Mouse (Mus musculus): ENCODE measurements around the gene Pde11a. TPM values are rescaled to one million over a fixed set of nuclear protein-coding genes. Genes with fewer than 3 reads are reported as not detected.

The Pde11a gene
- polyA plus RNA-seq, 1 experiment from 2014 or later = 1.5 TPM

DNA sequence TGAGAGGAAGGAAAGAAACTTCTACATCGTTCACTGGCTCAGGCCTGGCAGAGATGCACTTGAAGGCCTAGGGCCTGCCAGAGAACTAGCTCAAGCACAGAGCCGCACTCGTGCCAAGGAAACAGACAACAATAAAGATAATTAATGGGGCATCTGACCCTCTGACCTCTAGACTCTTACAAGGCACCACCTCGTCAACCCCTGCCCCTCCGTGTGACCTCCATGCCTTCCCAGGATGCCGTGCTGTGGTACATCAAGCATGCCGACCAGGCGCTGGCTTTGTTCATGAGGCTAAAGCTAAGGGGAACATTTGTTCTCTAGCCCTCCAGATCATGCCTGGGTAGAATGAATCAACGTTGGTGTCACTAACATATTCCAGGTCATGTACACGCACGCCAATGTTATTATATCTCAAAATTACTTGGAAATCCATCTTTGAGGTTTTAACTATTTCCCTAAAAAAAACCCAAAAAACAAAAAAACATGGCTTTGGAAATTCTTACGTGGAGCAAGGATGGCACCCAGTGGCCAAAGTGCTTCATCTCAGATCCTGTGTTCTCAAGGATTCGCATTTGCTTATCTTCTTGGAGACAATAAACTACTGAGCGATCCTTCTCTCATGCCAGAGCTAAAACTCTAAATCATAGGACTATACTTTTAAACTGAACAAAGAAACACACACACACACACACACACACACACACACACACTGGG is 236.5 kb downstream of the Pde11a start:
- Histone ChIP-seq H3K9ac (replicated peaks; ENCODE audit: low read length) (0 out of 2 replicates have a peak overlapping the region, but pooled peaks have one; percentile 28), H3K4me1 (ENCODE audit: insufficient read depth, low read length) (peaks cover 31% of the 10 kb centered on the region), H3K4me3 (ENCODE audit: low read length) (no peak overlapping the region), H3K9me3 (ENCODE audit: low read length) (no peaks in the 10 kb centered on the region), H3K27me3 (ENCODE audit: insufficient read depth, low read length) (no peaks in the 10 kb centered on the region), H3K4me2 (replicated peaks; ENCODE audit: low read depth, low read length) (no peak overlapping the region), H3K27ac (ENCODE audit: low read length) (peak overlapping the region; percentile 40; the same call in 1 of the 2 replicates), H3K36me3 (ENCODE audit: insufficient read depth, low read length) (no peaks in the 10 kb centered on the region)
- 19% methylated on average over 14 of the region's 14 CpGs for WGBS
- ATAC-seq (ENCODE audit: low FRiP score, low TSS enrichment) = no peak

DNA sequence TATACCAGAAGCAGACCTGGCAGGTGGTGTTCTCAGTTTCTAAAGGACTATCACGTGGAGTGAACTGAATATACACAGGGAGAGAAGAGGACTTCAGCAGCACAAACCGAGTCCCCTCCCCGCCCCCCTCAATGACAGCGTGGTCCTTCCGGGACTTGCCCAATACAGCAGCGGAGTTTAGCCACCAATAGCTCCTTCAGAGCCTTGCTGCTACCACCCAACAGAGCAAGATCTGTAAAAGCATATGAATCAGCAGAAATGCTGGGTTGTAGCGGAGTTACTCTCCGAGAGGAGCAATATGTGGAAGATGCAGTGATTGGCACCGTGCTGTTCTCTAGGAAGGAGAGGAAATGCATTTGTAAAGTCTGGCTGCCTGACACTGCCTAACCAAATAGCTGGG is 238.0 kb downstream of the Pde11a start:
- H3K27me3 ChIP-seq (ENCODE audit: insufficient read depth, low read length) = no peaks in the 10 kb centered on the region
- no peak for ATAC-seq (ENCODE audit: low FRiP score, low TSS enrichment)
- 79% methylated on average over 9 of the region's 9 CpGs for WGBS
- no peak overlapping the region for H3K9ac ChIP-seq (replicated peaks; ENCODE audit: low read length)
- no peak overlapping the region for H3K4me2 ChIP-seq (replicated peaks; ENCODE audit: low read depth, low read length)
- H3K4me3 ChIP-seq (ENCODE audit: low read length) = no peak overlapping the region
- no peaks in the 10 kb centered on the region for H3K36me3 ChIP-seq (ENCODE audit: insufficient read depth, low read length)
- H3K9me3 ChIP-seq (ENCODE audit: low read length) = no peaks in the 10 kb centered on the region
- H3K4me1 ChIP-seq (ENCODE audit: insufficient read depth, low read length) = peaks cover 28% of the 10 kb centered on the region
- peak overlapping the region; percentile 85 for H3K27ac ChIP-seq (ENCODE audit: low read length)

DNA sequence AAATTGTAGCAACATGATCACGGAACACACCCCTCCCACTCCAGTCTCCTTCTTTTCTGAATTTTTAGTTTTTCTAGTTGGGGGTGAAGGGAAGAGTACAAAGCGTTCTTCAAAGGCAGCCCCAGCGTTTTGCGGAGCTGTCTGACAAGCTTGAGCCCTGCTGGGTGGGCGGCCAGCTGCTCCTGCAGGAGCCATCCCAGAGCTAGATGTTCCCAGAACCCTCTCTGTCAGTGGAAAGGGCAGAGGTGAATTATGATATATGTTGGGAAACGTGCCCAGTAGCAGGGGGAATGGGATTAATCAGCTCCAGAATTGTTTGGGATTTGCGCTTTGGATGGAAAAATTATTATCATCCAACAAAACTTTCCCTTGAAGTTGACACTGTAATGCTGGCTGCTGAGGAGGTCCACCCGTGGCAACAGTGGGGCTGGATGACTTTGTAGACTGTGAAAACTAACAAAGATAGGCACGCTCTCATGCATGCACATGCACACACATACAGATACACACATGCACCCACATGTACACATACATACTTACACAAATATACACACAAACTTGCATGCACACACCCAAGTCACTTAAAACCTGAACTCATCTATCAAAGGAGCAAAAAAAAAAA is 238.7 kb downstream of the Pde11a start:
- Histone ChIP-seq H3K4me1 (ENCODE audit: insufficient read depth, low read length) (peaks cover 28% of the 10 kb centered on the region), H3K4me2 (replicated peaks; ENCODE audit: low read depth, low read length) (no peak overlapping the region), H3K4me3 (ENCODE audit: low read length) (no peak overlapping the region), H3K9ac (replicated peaks; ENCODE audit: low read length) (no peak overlapping the region), H3K36me3 (ENCODE audit: insufficient read depth, low read length) (no peaks in the 10 kb centered on the region), H3K27me3 (ENCODE audit: insufficient read depth, low read length) (no peaks in the 10 kb centered on the region), H3K9me3 (ENCODE audit: low read length) (no peaks in the 10 kb centered on the region), H3K27ac (ENCODE audit: low read length) (peak overlapping the region; percentile 85)
- ATAC-seq (ENCODE audit: low FRiP score, low TSS enrichment) = 0 out of 2 replicates have a peak, but pooled peaks have one; percentile 29
- 47% methylated on average over 9 of the region's 9 CpGs for WGBS

DNA sequence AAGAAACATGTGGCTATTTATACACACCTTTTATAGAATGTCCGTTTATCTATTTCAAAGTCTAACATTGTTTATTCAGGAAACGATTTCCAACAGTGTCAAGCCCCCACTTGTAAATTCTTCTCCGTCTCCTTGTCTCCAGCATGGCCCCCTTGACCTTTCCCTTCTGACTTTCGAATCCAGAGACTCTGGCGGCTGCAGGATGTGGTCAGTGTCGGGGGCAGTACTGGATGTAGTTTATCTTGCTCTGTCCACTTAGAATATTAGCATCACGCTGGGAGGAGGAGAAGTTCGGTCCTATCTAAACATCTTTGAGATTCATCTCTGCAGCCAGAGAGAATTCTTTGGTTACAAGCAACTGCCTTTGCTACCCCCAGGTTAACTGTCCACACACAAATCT is 240.2 kb downstream of the Pde11a start:
- H3K27ac ChIP-seq (ENCODE audit: low read length) = peak overlapping the region; percentile 85
- WGBS = 7% methylated on average over 8 of the region's 8 CpGs
- H3K9me3 ChIP-seq (ENCODE audit: low read length) = no peaks in the 10 kb centered on the region
- peak; percentile 74 for ATAC-seq (ENCODE audit: low FRiP score, low TSS enrichment)
- no peak overlapping the region for H3K9ac ChIP-seq (replicated peaks; ENCODE audit: low read length)
- no peaks in the 10 kb centered on the region for H3K36me3 ChIP-seq (ENCODE audit: insufficient read depth, low read length)
- no peak overlapping the region for H3K4me3 ChIP-seq (ENCODE audit: low read length)
- H3K4me2 ChIP-seq (replicated peaks; ENCODE audit: low read depth, low read length) = peak overlapping the region; percentile 24; the same call in 1 of the 2 replicates
- no peaks in the 10 kb centered on the region for H3K27me3 ChIP-seq (ENCODE audit: insufficient read depth, low read length)
- H3K4me1 ChIP-seq (ENCODE audit: insufficient read depth, low read length) = peaks cover 25% of the 10 kb centered on the region

DNA sequence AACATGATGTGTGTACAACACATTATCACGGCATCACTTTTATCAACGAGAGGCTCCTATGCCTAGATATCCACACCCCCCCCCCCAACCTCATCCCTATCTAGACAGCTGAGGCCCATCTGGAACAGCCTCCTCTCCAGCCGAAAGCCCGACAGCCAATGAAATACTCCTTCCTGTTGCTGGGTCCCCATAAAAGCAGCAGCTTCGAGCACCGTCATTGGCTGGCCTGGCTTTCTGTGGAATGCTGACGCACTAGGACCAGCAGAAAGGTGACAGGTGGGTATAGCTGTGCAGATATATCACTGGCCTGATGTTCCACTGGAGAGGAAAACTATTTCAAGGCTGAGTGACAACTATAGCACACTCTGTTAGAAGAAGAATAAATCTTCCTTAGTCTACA is 240.7 kb downstream of the Pde11a start:
- Histone ChIP-seq H3K27me3 (ENCODE audit: insufficient read depth, low read length) (no peaks in the 10 kb centered on the region), H3K4me3 (ENCODE audit: low read length) (no peak overlapping the region), H3K36me3 (ENCODE audit: insufficient read depth, low read length) (no peaks in the 10 kb centered on the region), H3K9me3 (ENCODE audit: low read length) (no peaks in the 10 kb centered on the region), H3K9ac (replicated peaks; ENCODE audit: low read length) (0 out of 2 replicates have a peak overlapping the region, but pooled peaks have one; percentile 7), H3K4me1 (ENCODE audit: insufficient read depth, low read length) (peaks cover 25% of the 10 kb centered on the region), H3K4me2 (replicated peaks; ENCODE audit: low read depth, low read length) (peak overlapping the region; percentile 24; the same call in 1 of the 2 replicates), H3K27ac (ENCODE audit: low read length) (peak overlapping the region; percentile 85)
- peak; percentile 67; the same call in 1 of the 2 replicates for ATAC-seq (ENCODE audit: low FRiP score, low TSS enrichment)
- WGBS = 17% methylated on average over 7 of the region's 7 CpGs

DNA sequence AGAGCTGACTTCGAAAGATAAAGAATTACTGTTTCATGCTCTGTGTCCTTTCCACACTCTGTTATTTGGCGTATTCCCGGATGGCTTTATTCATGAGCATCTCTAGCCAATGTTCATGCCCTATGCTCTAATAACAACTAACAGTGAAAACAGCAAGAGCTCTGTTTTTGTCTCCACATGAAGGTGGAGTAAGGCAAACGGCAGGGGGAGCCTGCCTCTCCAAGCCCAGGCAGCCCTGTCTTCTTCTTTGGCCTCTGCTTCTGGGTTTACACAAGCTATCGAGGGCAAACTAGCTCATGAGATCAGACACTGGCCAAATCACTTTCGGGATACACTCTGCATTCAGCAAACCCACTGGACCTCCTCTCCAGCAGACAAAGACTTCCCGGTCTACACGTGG is 241.3 kb downstream of the Pde11a start:
- Histone ChIP-seq H3K4me2 (replicated peaks; ENCODE audit: low read depth, low read length) (no peak overlapping the region), H3K9me3 (ENCODE audit: low read length) (no peaks in the 10 kb centered on the region), H3K27me3 (ENCODE audit: insufficient read depth, low read length) (no peaks in the 10 kb centered on the region), H3K4me3 (ENCODE audit: low read length) (no peak overlapping the region), H3K4me1 (ENCODE audit: insufficient read depth, low read length) (peaks cover 25% of the 10 kb centered on the region), H3K27ac (ENCODE audit: low read length) (peak overlapping the region; percentile 85), H3K36me3 (ENCODE audit: insufficient read depth, low read length) (no peaks in the 10 kb centered on the region), H3K9ac (replicated peaks; ENCODE audit: low read length) (no peak overlapping the region)
- no peak for ATAC-seq (ENCODE audit: low FRiP score, low TSS enrichment)
- WGBS = 50% methylated on average over 8 of the region's 8 CpGs

DNA sequence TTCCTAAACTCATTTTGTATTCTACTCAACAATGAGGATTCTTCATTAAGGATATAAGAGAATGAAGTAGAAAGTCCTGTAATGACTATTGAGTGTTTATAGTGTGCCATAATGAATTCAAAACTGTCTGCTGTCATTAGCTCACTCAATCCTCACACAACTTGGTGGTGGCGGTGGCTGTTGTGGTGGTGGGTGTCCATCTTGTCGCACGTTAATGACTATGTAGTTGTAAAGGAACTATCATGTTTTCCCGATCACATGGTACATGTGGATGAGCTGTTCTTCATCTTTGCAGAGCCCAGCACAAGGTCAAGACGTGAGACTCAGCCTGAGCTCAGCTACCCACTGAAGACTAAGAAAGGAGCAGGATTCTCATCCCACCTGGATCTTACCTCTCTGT is 242.7 kb downstream of the Pde11a start:
- H3K9me3 ChIP-seq (ENCODE audit: low read length) = no peaks in the 10 kb centered on the region
- no peaks in the 10 kb centered on the region for H3K36me3 ChIP-seq (ENCODE audit: insufficient read depth, low read length)
- H3K4me1 ChIP-seq (ENCODE audit: insufficient read depth, low read length) = peaks cover 21% of the 10 kb centered on the region
- H3K9ac ChIP-seq (replicated peaks; ENCODE audit: low read length) = no peak overlapping the region
- WGBS = 92% methylated on average over 5 of the region's 5 CpGs
- no peak for ATAC-seq (ENCODE audit: low FRiP score, low TSS enrichment)
- H3K4me3 ChIP-seq (ENCODE audit: low read length) = no peak overlapping the region
- no peaks in the 10 kb centered on the region for H3K27me3 ChIP-seq (ENCODE audit: insufficient read depth, low read length)
- no peak overlapping the region for H3K27ac ChIP-seq (ENCODE audit: low read length)
- H3K4me2 ChIP-seq (replicated peaks; ENCODE audit: low read depth, low read length) = no peak overlapping the region

DNA sequence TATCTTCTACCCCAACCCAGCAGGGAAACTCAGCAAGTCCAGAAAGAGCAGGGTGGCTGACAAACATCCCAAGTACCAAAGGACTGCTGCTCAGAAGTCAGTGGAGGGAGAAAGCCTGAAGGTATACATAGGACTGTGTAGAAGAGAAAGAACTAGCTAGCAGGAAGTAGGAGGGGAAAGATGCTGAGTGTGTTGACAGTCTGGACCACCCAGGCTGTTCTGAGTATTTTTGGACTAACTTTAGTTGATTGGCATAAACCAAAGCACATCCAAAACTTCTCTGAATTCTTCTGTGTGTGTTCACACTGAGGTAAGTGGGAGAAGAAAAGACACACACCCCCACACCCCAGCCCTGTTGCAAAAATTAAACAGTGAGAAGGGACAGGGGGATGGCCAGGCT is 248.1 kb downstream of the Pde11a start:
- no peak overlapping the region for H3K4me2 ChIP-seq (replicated peaks; ENCODE audit: low read depth, low read length)
- no peak overlapping the region for H3K9ac ChIP-seq (replicated peaks; ENCODE audit: low read length)
- no peaks in the 10 kb centered on the region for H3K36me3 ChIP-seq (ENCODE audit: insufficient read depth, low read length)
- no peaks in the 10 kb centered on the region for H3K27me3 ChIP-seq (ENCODE audit: insufficient read depth, low read length)
- no peak overlapping the region for H3K4me3 ChIP-seq (ENCODE audit: low read length)
- H3K9me3 ChIP-seq (ENCODE audit: low read length) = no peaks in the 10 kb centered on the region
- ATAC-seq (ENCODE audit: low FRiP score, low TSS enrichment) = 0 out of 2 replicates have a peak, but pooled peaks have one; percentile 46
- peaks cover 12% of the 10 kb centered on the region; the same call in 1 of the 2 replicates for H3K4me1 ChIP-seq (ENCODE audit: insufficient read depth, low read length)
- no peak overlapping the region for H3K27ac ChIP-seq (ENCODE audit: low read length)

DNA sequence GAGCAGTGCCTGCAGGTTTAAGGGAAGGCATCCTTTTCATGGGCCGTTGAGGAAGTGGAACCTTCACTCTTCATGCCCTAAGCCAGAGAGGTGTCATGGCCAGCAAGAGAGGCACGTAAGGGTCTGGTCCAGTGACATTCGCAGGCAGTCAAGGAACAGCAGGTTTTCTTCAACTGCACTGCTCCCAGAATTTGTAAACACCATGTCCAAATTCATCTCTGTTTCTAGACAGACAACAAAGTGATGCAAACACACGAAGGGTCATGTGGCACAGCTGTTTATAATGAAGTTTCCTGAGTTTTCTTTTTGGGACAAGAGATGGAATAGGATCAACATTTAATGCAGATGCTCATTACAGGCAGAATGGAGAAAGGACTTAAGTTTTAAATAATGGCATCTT is 249.7 kb downstream of the Pde11a start:
- no peak for ATAC-seq (ENCODE audit: low FRiP score, low TSS enrichment)
- WGBS = 63% methylated on average over 4 of the region's 4 CpGs

DNA sequence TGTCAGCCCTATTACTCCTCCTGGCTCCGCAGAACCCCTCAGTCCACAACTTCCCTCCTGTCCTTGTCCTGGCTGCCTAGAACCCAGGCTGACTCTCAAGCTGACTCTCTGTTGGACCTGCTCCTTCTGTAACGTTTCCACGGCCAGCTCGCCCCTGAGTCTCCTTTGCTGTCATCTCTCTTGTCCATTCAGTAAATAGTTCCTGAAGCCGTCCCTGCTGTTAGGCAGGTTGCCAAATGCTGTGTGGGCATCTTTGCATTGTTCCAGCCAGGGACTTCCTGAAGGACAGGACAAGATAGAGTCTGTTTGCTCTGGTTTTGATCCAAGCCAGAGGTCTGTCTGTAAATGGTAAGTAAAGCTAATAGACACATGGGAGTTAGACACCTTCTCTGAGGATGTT is 250.2 kb downstream of the Pde11a start:
- Histone ChIP-seq H3K9ac (replicated peaks; ENCODE audit: low read length) (no peak overlapping the region), H3K4me3 (ENCODE audit: low read length) (no peak overlapping the region), H3K27me3 (ENCODE audit: insufficient read depth, low read length) (no peaks in the 10 kb centered on the region), H3K4me2 (replicated peaks; ENCODE audit: low read depth, low read length) (no peak overlapping the region), H3K4me1 (ENCODE audit: insufficient read depth, low read length) (peaks cover 12% of the 10 kb centered on the region; the same call in 1 of the 2 replicates), H3K27ac (ENCODE audit: low read length) (peak overlapping the region; percentile 64), H3K9me3 (ENCODE audit: low read length) (no peaks in the 10 kb centered on the region), H3K36me3 (ENCODE audit: insufficient read depth, low read length) (no peaks in the 10 kb centered on the region)
- WGBS = 54% methylated on average over 5 of the region's 5 CpGs
- no peak for ATAC-seq (ENCODE audit: low FRiP score, low TSS enrichment)

More for the DNA sequence above, 249.7 kb downstream of the Pde11a start:
- H3K27ac ChIP-seq (ENCODE audit: low read length) = peak overlapping the region; percentile 64
- no peaks in the 10 kb centered on the region for H3K36me3 ChIP-seq (ENCODE audit: insufficient read depth, low read length)
- H3K9me3 ChIP-seq (ENCODE audit: low read length) = no peaks in the 10 kb centered on the region
- no peaks in the 10 kb centered on the region for H3K27me3 ChIP-seq (ENCODE audit: insufficient read depth, low read length)
- no peak overlapping the region for H3K9ac ChIP-seq (replicated peaks; ENCODE audit: low read length)
- no peak overlapping the region for H3K4me3 ChIP-seq (ENCODE audit: low read length)
- peaks cover 12% of the 10 kb centered on the region; the same call in 1 of the 2 replicates for H3K4me1 ChIP-seq (ENCODE audit: insufficient read depth, low read length)
- no peak overlapping the region for H3K4me2 ChIP-seq (replicated peaks; ENCODE audit: low read depth, low read length)

All from kidney, embryonic 16.5 days (tissue).